Mouse (Mus musculus) small intestine, adult 2 months (tissue): ENCODE data around the gene Ubald1.

Source experiments
- CTCF ChIP-seq: fragments of 200-500 bp; IDR thresholded peaks from 2 replicates; pipeline ENCODE4 v1.5.1; 2012; ENCODE audit warnings: low read depth, mild to moderate bottlenecking, control low read depth, inconsistent platforms, low read length, moderate library complexity, mixed read lengths; ENCODE audit not compliant: insufficient replicate concordance, insufficient read length; ENCODE audit errors: extremely low read depth
- POLR2A ChIP-seq: fragments of 200-500 bp; IDR thresholded peaks from 2 replicates; pipeline ENCODE4 v1.6.1; 2012; ENCODE audit warnings: low read depth, mild to moderate bottlenecking, control low read depth, inconsistent platforms, low read length, moderate library complexity

- TF ChIP-seq CTCF = no peak
- TF ChIP-seq POLR2A = no peak
Measured at GRCm38 (mm10) chr16:4831650-4832419, 48.3 kb downstream of the Ubald1 start.
